Mouse (Mus musculus) right cerebral cortex, postnatal 4 days (tissue): ENCODE data around the gene Tbc1d10b.
"Not testable (repeated sequence)": the region's sequence is repeated elsewhere in the genome, so short reads cannot be mapped to it uniquely, and the experiment has no call there.

ENCODE experiments used
- DNase-seq: peaks from one replicate; pipeline ENCODE4 v3.0.0-alpha.2; 2022

Tbc1d10b gene

DNA sequence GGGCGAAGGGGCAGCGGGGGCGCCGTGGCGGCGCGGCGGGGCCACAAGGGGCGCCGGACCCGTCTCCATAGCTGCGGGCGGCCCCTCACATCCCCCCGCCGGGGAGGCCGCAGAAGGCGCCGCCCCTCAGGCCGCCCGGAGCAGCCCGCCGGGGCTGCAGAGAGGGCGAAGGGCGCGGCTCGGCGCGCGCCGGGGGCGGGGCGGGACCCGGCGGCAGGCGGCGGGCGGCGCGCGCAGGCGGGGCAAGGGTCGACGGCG lies at the start of gene Tbc1d10b:
TSS of gene Tbc1d10b (minus strand) at position 174 of the 258 bp plus-strand sequence.
- DNase-seq: no peak

DNA sequence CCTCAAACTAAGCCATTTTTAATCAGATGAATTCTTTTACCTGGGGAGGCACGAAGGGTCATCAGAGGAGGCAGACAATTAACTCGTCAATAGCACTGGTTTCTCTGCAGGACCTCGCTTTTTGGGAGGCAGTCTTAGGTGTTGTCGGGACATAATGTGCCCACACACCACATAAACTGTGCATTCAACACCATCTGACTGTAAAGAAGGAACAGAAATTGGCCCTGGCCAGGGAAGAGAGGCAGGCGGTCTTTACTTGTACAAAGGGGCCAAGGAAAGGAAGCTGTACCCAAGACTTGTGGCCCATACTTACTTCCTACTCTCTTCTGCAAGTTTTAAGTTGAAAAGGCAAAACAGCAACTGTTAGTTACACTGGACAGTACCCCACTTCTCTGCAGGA lies 48.2 kb upstream of the Tbc1d10b start:
- no peak for DNase-seq

DNA sequence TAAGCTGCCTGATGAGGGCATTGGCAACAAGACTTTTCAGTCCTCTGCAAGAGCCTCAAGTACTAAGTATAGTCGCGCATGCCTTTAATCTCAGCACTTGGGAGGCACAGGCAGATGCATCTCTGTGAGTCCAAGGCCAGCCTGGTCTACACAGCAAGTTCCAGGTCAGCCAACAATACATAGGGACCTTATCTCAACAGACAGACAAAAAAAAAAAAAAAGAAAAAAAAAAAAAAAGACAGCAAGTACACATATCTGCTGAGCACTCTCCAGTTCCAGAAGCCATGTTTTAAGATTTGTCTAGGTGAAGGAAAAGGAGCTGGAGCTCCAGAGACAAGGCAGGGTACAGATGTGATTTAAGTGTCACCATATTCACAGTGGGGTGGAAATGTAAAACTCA lies 47.7 kb upstream of the Tbc1d10b start:
- no peak for DNase-seq

DNA sequence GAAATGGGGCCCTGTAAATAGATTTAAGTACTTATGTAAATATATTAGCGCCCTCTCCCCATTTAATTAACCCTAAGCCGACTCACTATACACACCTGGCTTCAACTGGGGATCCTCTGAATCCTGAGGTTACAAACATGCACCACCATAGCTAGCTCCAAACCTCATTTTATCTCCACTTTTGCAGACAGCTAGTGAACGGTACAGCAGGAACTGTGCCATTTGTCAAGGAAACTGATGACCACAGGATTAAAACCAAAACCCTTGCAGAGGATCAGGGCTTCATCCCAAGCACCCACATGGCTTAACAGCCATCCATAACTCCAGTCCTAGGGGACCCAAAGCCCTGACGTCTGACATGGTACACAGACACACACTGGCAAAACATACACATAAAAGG lies 46.7 kb upstream of the Tbc1d10b start:
- DNase-seq: no peak

DNA sequence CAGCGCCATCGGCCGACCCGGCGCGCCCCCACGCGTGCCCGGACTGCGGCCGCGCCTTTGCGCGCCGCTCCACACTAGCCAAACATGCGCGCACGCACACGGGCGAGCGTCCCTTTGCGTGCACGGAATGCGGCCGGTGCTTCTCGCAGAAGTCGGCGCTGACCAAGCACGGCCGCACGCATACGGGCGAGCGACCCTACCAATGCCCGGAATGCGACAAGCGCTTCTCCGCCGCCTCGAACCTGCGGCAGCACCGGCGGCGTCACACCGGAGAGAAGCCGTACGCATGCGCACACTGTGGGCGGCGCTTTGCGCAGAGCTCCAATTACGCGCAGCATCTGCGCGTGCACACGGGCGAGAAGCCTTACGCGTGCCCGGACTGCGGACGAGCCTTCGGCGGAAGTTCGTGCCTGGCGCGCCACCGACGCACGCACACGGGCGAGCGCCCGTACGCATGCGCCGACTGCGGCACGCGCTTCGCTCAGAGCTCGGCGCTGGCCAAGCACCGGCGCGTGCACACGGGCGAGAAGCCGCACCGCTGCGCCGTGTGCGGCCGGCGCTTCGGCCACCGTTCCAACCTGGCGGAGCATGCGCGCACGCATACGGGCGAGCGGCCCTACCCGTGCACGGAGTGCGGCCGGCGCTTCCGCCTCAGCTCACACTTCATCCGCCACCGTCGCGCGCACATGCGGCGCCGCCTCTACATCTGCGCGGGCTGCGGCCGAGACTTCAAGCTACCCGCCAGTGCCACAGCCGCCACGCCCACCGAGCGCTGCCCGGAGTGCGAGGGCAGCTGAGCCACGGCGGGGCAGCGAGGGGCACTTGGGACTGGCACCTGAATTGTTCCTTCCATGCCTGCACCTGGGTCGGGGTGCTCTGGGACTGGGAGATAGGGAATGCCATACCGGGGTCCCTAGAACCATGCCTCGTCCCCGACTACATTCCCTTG lies 45.8 kb upstream of the Tbc1d10b start:
- peak; percentile 98 for DNase-seq

DNA sequence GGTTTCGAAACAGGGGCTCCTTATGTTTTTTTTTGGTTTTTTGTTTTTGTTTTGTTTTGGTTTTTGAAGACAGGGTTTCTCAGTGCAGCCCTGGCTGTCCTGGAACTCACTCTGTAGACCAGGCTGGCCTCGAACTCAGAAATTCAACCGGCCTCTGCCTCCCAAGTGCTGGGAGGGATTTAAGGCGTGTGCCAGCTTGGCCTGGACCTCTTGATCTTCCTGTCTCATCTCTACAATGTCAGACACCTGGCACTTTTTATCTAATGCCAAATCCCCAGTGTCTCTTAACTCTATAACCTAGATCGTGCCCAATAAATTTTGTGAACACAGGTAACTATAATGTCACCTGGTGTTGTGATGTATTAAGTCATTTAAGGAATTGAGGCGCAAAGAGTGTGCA lies 45.1 kb upstream of the Tbc1d10b start:
- DNase-seq: no peak

DNA sequence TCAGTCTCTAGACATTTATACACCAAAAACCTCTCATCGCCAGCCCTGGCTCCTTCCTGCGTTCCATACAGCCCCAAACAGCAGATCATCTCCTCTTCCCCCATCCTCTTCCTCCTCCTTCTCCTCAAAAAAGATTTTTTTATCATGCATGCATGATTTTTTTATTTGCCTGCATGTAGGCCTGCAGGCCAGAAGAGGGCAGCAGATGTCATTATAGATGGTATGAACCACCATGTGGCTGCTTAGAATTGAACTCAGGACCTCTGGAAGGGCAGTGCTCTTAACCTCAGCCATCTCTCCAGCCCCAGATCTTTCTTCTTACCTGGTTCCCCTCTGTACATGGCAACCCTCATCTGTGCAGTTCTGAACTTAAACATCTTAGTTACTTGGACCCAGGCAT lies 44.1 kb upstream of the Tbc1d10b start:
- no peak for DNase-seq

DNA sequence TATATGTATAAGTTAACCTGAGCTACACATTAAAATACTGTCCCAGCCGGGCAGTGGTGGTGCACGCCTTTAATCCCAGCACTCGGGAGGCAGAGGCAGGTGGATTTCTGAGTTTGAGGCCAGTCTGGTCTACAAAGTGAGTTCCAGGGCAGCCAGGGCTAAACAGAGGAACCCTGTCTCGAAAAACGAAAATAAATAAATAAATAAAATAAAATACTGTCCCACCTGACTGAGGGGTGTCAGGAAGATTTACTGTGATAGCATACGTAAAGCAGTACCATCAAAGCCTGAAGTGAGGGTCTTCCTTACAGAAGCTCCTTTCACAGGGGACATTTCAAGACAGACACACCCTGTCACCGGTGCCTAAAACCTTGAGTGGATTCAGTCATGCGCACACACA lies 42.2 kb upstream of the Tbc1d10b start:
- not testable (repeated sequence) for DNase-seq

DNA sequence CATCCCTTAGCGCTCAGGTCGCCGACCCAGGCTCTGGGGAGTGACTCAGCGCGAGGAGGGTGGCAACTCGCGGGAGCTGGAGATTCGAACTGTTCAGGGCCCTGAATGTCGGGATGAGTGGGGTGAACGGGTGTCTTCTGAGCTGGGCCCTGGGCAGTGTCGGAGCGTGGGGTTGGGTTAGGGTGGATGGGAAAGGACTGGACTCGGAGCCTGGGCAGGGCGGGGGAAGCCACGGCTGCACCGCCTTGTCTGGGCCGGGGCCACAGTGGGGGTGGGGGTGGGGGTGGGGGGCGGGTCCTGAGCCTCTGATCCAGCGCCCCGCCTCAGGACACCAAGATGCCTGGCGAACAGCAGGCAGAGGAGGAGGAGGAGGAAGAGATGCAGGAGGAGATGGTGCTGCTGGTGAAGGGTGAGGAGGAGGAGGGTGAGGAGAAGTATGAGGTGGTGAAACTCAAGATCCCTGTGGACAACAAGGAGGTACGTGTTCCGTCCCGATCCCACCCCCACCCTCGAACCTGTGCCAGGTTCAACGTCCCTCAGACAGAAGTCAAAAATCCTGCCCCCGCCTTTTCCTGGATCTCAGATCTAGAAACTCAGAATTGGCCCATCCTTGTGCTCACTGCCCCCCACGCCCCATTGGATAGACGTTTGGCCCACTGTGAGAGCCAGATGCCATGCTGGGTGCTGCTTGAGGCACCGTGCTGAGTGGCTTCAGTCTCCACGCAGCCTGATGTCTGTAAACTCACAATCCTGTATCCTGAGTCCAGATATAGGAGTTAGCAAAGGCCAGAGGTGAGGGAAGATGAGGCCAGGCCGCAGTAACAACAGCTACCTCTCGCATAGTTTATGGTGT lies 36.6 kb upstream of the Tbc1d10b start:
- no peak for DNase-seq

DNA sequence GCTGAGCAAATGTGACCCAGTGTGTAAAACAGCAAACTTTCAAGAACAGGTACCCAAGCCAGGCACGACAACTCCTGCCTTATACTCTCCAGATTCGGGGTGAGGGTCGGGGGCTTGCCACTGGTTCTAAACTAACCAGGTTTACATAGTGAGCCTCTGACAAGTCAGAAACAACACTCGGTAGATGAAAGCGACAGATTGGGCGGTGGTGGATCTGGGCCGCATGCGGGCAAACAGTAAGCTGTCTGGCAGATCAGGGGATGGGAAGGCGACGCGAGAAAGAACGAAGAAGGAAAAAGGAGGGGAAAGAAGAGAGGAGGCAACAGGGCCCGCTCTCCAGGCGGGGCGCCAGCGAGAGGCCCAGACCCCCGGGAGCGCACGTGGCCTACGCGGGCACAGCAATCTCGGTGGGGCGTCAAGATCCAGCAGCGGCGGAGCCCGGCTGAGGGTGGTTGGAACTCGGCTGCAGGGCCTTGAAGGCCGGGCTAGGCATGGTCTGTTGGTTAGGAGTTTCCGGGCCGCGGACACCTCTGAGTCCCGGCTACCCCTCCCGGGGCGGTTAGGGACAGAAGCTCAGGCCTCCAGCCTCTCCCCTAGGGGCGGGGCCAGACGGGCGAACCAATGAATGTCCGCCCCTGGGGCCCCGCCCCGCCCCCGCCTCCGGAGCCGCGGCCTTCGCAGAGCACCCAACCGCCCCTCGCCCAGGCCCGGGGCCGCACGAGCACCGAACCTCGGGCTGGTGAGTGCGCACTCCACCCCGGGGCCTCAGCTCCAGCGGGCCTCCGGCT lies 35.8 kb upstream of the Tbc1d10b start, which contains the start of gene Zfp771:
TSS of gene Zfp771 (plus strand) at position 405 of the 788 bp plus-strand sequence.
- DNase-seq: peak; percentile 94

DNA sequence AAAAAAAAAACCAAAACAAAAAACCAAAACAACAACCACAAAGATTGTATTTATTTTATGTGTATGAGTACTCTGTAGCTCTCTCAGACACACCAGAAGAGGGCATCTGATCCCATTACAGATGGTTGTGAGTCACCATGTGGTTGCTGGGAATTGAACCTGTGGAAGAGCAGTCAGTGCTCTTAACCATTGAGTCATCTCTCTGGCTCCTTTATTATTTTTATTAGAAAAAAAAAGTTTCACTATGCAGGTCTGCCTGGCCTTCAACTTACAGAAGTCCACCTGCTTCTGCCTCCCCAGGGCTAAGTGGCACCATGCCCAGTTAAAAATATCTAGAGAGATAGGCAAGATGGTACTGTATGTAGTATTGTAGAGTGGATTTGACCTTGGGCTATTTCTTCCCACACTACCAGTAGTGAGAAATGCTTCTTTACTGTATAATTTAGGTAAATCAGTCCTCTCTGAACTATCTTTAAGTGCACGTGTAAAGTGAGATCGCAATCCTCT lies 35.1 kb upstream of the Tbc1d10b start:
- DNase-seq: no peak

DNA sequence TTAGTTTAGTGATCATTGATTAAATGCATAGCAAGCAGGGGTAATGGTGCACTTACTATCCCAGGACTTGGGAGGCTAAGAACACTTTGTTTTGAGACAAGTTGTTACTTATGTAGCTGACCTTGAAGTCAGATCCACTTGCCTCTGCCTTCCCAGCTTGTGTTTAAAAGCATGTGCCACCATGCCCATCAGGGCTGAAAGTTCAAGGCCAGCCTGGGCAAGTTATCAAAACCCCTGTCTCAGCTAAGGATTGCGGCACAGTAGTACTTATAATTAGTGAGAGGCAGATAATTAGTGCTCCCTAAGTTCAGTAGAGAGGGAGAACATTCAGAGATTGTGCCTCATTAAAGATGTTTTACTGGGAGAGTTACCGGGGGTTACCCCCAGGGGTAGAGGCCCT lies 26.5 kb upstream of the Tbc1d10b start:
- no peak for DNase-seq

DNA sequence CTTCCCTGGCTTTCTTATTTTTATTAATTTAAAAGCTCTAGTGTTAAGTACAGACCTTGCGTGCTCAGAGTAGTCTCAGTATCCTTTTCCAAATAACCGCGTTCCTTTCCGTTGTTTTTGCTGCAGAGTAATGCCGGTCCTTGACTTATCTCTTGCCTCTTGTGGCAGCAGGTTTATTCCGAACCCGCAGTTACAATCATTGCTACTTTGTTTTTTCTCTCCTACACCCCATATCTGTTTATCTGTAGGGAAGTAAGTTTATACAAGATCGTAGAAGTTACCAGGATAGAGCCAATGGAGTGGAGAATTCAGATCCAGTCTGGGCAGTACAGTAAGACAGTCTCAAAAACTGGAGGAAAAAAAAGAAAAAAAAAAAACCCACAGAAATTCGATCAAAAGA lies 25.5 kb upstream of the Tbc1d10b start:
- no peak for DNase-seq

DNA sequence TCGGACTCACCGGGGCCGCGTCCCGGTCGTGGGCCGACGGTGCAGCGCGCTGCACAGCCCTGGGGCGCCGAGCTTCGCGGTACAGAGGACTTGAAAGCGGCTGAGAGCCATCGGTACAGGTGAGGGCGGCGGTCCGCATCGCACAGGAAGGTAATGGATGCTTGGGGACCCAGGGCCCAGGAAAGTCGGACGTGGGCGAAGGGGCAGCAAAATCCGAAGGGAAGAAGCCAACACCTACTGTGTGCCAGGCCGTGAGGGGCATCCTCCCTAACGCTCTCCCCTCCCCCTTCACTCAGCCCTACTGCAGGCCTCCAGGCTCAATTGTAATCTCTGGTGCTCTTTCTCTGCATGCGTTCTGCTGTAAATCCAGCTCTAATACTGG lies 25.1 kb upstream of the Tbc1d10b start:
- no peak for DNase-seq

DNA sequence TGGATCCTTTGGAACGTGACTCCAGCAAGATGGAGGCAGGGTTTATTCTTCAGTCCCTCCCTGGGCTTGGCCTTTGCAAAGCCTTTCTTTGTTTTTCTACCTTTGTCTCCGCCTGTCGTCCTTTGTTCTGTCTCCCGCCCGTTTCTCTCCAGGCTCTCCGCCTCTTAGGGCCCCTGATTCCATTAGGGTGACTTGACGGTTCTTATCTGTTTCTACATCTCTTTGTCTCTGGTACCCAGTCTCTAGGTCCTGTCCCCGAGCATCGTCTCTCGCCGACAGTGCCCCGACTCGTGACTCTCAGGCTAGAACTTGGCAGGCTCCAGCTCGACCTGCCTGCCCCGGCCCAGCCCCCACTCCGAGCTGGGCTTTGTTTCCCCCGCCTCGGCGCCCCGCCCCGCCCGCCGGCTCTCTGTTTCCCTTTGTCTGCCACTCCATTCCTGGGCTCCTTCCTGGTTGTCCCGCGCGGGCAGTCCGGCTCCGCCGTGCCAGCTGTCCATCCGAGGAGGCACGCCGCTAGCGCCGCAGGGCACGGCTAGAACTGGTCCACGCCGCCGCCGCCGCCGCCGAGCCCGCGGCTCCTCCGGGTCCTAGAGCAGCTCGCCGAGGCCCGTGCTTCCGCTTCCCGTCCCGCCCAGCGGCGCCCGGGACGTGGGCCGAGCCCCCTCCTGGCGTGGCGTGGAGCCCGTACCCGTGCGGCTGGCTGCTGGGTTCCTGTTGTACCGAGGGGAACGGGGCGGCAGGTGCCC lies 24.5 kb upstream of the Tbc1d10b start, which contains the start of the genes Zfp553 and Sept1:
TSS of gene Zfp553 (plus strand) at position 440 of the 746 bp plus-strand sequence.
TSS of gene Sept1 (minus strand) at position 509 of the 746 bp plus-strand sequence.
- DNase-seq: peak; percentile 81

DNA sequence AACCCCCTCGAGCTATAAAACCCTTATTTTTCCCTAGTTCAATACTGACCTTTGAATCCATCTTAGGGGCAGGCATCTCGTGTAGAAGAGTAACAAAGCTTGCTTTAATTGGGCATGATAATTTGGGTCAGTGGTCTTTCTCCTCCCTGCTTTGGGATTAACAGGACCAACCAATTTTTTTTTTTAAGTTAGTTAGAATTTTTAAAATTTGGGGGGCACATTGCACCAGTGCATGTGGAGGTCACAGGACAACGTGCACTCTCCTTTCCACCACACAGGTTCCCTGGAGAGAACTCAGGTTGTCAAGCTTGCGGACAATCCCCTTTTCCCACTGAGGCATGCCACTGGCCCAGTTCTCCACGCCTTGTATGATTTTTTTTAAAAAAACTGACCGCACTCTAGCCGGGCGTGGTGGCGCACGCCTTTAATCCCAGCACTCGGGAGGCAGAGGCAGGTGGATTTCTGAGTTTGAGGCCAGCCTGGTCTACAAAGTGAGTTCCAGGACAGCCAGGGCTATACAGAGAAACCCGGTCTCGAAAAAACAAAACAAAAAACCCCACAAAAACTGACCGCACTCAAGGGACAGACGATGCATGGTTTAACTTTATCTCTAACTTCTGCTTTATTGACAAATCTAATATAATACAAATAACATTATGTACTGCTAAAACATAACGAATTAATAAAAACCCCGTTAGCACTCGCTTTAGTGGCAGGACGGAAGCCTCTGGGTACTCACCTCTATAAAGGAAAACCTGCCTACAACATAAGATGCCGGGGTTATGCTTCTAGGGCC lies 23.8 kb upstream of the Tbc1d10b start:
- DNase-seq: no peak

DNA sequence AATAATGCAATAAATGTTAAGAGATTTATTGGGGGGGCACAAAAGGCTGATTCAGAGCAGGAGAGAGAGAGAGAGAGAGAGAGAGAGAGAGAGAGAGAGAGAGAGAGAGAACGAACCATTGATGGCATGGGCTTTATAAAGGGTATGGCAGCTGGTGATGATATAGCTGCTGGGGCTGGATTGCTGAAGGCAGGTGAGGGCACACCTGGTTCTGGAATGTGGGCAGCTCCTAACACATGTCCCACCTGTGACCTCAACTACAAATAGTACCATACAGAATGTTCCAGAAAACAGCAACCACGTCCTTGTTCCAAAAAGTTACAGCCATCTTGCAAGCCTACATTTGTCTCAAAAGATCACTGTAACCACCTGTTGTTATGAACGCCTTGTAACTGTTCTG lies 23.1 kb upstream of the Tbc1d10b start:
- DNase-seq: no peak

DNA sequence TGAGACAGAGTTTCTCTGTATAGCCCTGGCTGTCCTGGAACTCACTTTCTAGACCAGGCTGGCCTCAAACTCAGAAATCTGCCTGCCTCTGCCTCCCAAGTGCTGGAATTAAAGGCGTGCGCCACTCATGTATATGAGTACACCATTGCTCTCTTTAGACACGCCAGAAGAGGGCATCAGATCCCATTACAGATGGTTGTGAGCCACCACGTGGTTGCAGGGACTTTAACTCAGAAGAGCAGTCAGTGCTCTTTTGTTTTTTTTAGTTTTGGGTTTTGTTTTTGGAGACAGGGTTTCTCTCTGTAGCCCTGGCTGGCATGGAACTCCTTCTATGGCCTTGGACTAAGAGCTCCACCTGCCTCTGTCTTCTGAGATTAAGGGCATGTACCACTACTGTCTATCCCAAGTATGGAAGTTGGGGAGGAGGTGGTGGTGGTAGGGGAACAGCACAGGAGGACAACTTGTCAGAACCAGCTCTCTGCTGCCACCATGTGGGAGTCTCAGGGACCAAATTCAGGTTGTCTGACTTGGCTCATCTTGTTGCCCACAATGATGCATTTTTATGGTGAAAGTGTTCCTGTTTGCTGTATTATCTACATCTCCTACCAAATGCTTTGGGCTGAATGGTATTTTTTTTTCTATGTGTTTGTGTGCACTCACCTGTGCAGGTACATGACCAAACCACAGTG lies 20.5 kb upstream of the Tbc1d10b start:
- DNase-seq: peak; percentile 87

DNA sequence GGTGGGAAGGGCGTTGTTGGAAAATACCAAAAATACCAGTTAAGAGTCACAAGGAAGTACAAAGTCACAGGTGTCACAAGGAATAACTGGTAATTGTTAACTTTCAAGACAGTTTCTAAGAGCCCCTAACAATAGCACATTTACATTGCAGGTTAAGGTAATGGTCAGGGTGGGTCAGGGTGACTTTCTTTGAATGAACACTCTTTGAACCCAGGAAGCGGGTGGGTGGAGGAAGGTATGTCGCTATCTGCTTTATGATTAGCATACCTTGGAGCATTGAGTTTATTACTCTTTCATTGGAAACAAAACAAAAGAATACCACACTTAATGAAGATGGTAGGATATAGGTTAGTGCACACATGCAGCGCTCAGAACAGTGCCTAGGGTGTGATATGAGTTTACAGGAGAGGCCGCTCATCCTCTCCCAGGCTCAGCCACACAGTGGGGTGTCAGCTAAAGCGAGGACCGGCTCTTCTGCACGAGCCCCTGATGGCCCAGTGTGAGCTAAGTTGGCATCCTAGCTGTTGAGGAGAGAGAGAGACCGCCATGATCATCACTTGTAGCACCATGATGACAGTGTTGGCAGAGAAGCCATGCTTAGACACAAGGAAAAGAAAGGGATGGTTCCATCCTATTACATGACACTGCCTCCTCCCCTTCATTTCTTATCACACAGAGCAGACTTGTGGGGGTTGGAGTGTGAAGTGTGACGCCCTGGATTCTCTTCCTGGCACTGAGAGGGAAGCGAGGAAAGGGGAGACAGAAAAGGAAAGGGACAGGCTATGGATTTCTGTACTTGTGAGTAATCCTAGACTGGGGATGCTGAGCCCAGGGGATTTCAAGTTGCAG lies 17.1 kb upstream of the Tbc1d10b start:
- DNase-seq: no peak

DNA sequence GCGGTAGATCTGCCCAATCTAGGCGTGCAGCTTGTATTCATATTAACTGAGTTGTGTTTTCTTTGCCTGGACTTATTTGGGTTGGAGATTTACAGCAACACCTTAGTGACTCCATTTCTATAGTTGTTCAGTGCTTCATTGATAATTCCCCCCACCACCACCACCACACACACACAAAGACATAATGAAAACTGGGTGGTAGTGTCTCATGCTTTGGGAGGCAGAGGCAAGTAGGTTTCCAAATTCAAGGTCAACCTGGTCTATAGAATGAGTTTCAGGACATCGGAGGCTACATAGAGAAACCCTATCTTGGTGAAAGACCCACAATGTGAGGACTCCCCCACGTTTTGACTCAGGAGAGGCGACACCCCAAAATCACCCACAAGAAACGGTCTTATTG lies 16.3 kb upstream of the Tbc1d10b start:
- DNase-seq: no peak
